Mouse (Mus musculus) liver, embryonic 16.5 days (tissue): Measurements from ENCODE around the gene Synj2bp. TPM values are rescaled to one million over a fixed set of nuclear protein-coding genes. Genes with fewer than 3 reads are reported as not detected.
A peak's percentile ranks its signal among the peaks of the same experiment; 100 is the strongest.
"Not testable (repeated sequence)": the region's sequence is repeated elsewhere in the genome, so short reads cannot be mapped to it uniquely, and the experiment has no call there.

ENCODE experiments used
- ATAC-seq: fragments of 200-750 bp; cut with Nextera tagmentation; 2 replicates; pipeline ENCODE4 v1.8.0; 2017; ENCODE audit warnings: low read depth, mild to moderate bottlenecking, moderate number of reproducible peaks, moderate library complexity
- H3K27ac ChIP-seq: fragments of 300-500 bp; sonication (generic); 2 replicates; pipeline ENCODE4 v1.5.1; 2014; ENCODE audit warnings: mild to moderate bottlenecking, low read length
- H3K27me3 ChIP-seq: fragments of 300-500 bp; sonication (generic); 2 replicates; pipeline ENCODE4 v1.6.1; 2014; ENCODE audit warnings: low read depth, low read length, mixed read lengths; ENCODE audit not compliant: control insufficient read depth, insufficient read depth
- H3K36me3 ChIP-seq: fragments of 300-500 bp; sonication (generic); 2 replicates; pipeline ENCODE4 v1.6.1; 2014; ENCODE audit warnings: mild to moderate bottlenecking; ENCODE audit not compliant: control insufficient read depth, insufficient read depth
- H3K4me1 ChIP-seq: fragments of 300-500 bp; sonication (generic); 2 replicates; pipeline ENCODE4 v1.6.1; 2014; ENCODE audit warnings: low read depth, low read length, mixed read lengths; ENCODE audit not compliant: control insufficient read depth
- H3K4me2 ChIP-seq: fragments of 300-500 bp; sonication (generic); 2 replicates; pipeline ENCODE4 v1.6.1; 2014; ENCODE audit warnings: low read depth, low read length, mixed read lengths
- H3K4me3 ChIP-seq: fragments of 300-500 bp; sonication (generic); 2 replicates; pipeline ENCODE4 v1.5.1; 2014; ENCODE audit warnings: low read depth, mild to moderate bottlenecking, low read length
- H3K9ac ChIP-seq: fragments of 300-500 bp; sonication (generic); 2 replicates; pipeline ENCODE4 v1.6.1; 2014; ENCODE audit warnings: low read depth, low read length
- H3K9me3 ChIP-seq: fragments of 300-500 bp; sonication (generic); replicated peaks from 2 replicates; pipeline ENCODE4 v1.6.1; 2016; ENCODE audit warnings: low read length; ENCODE audit not compliant: control insufficient read depth
- WGBS: fragments of 180-500 bp; shearing (Covaris S2); extraction: QIAGEN DNeasy Blood & Tissue Kit; methylation state at CpG from one replicate; pipeline ENCODE4 v1.1.7; 2014; ENCODE audit not compliant: insufficient replicate concordance; 5-methylcytosine and 5-hydroxymethylcytosine counted together
- polyA plus RNA-seq: library from polyadenylated mRNA; unstranded; fragments of >200 nt; fragmentation: Nextera tagmentation; extraction: Ambion mirVana; gene quantifications from 2 replicates; pipeline ENCODE4 v1.2.1, GENCODE M21; 2015

The Synj2bp gene
- 12.7 and 14.2 TPM in 2 replicates for polyA plus RNA-seq

GRCm38 (mm10) chr12:81532316-81533028 is at the start of gene Synj2bp, which contains the start of gene Gm20498:
TSS of gene Synj2bp (minus strand) at chr12:81532911.
TSS of gene Gm20498 (minus strand) at chr12:81532905.
- no peaks in the 10 kb centered on the region for H3K9me3 ChIP-seq
- peak within 1 kb of the TSS; percentile 81 for H3K4me3 ChIP-seq
- H3K27ac ChIP-seq: peak within 1 kb of the TSS; percentile 76
- H3K4me1 ChIP-seq: peaks cover 2% of the 10 kb centered on the region; the same call in 1 of the 2 replicates
- ATAC-seq: peak; percentile 89
- WGBS: under 1% methylated on average over 46 of the region's 46 CpGs
- peak within 1 kb of the TSS; percentile 64 for H3K4me2 ChIP-seq
- no peaks in the 10 kb centered on the region for H3K27me3 ChIP-seq
- H3K9ac ChIP-seq: peak within 1 kb of the TSS; percentile 79
- no peaks in the 10 kb centered on the region for H3K36me3 ChIP-seq

GRCm38 (mm10) chr12:81568374-81568773 is 35.7 kb upstream of the Synj2bp start, which contains the start of gene Adam21:
TSS of gene Adam21 (minus strand) at chr12:81568474.
- no peak within 1 kb of the TSS for H3K9ac ChIP-seq
- H3K36me3 ChIP-seq: peaks cover 6% of the 10 kb centered on the region; the same call in 1 of the 2 replicates
- 0 out of 2 replicates have a peak within 1 kb of the TSS, but pooled peaks have one; percentile 24 for H3K4me2 ChIP-seq
- H3K27ac ChIP-seq: no peak within 1 kb of the TSS
- 71% methylated on average over 1 of the region's 1 CpGs for WGBS
- no peaks in the 10 kb centered on the region for H3K27me3 ChIP-seq
- H3K9me3 ChIP-seq: no peaks in the 10 kb centered on the region
- no peak within 1 kb of the TSS for H3K4me3 ChIP-seq
- no peak for ATAC-seq
- peaks cover 4% of the 10 kb centered on the region; the same call in 1 of the 2 replicates for H3K4me1 ChIP-seq

GRCm38 (mm10) chr12:81567931-81568330 is 35.2 kb upstream of the Synj2bp start:
- Histone ChIP-seq H3K9ac (no peak overlapping the region), H3K4me1 (peaks cover 4% of the 10 kb centered on the region; the same call in 1 of the 2 replicates), H3K4me2 (0 out of 2 replicates have a peak overlapping the region, but pooled peaks have one; percentile 24), H3K27ac (no peak overlapping the region), H3K9me3 (no peaks in the 10 kb centered on the region), H3K4me3 (no peak overlapping the region), H3K27me3 (no peaks in the 10 kb centered on the region), H3K36me3 (peaks cover 6% of the 10 kb centered on the region; the same call in 1 of the 2 replicates)
- WGBS: 44% methylated on average over 5 of the region's 5 CpGs
- no peak for ATAC-seq

- Histone ChIP-seq H3K9ac (no peak overlapping the region), H3K27me3 (no peaks in the 10 kb centered on the region), H3K9me3 (no peaks in the 10 kb centered on the region), H3K4me1 (peaks cover 4% of the 10 kb centered on the region; the same call in 1 of the 2 replicates), H3K4me3 (no peak overlapping the region), H3K36me3 (no peaks in the 10 kb centered on the region), H3K27ac (no peak overlapping the region), H3K4me2 (no peak overlapping the region)
- no peak for ATAC-seq
- 88% methylated on average over 3 of the region's 3 CpGs for WGBS
Measured at GRCm38 (mm10) chr12:81564173-81564572, 31.5 kb upstream of the Synj2bp start.

GRCm38 (mm10) chr12:81549286-81549685 is 16.6 kb upstream of the Synj2bp start:
- Histone ChIP-seq H3K9ac (no peak overlapping the region), H3K27me3 (no peaks in the 10 kb centered on the region), H3K9me3 (no peaks in the 10 kb centered on the region), H3K36me3 (no peaks in the 10 kb centered on the region), H3K27ac (no peak overlapping the region), H3K4me2 (no peak overlapping the region), H3K4me1 (no peaks in the 10 kb centered on the region), H3K4me3 (no peak overlapping the region)
- 72% methylated on average over 3 of the region's 3 CpGs for WGBS
- ATAC-seq: no peak

- Histone ChIP-seq H3K36me3 (no peaks in the 10 kb centered on the region), H3K27me3 (no peaks in the 10 kb centered on the region), H3K4me1 (no peaks in the 10 kb centered on the region), H3K4me2 (no peak overlapping the region), H3K4me3 (no peak overlapping the region), H3K9ac (no peak overlapping the region), H3K27ac (no peak overlapping the region), H3K9me3 (no peaks in the 10 kb centered on the region)
- 31% methylated on average over 4 of the region's 4 CpGs for WGBS
- no peak for ATAC-seq
Measured at GRCm38 (mm10) chr12:81547163-81547562, 14.5 kb upstream of the Synj2bp start.

- WGBS: 31% methylated on average over 4 of the region's 4 CpGs
- H3K4me1 ChIP-seq: peaks cover 2% of the 10 kb centered on the region; the same call in 1 of the 2 replicates
Measured at GRCm38 (mm10) chr12:81533029-81533419, 313 bp upstream of the Synj2bp start.

GRCm38 (mm10) chr12:81530587-81530986 is 2.1 kb downstream of the Synj2bp start:
- not testable (repeated sequence) for H3K9me3 ChIP-seq, H3K4me1 ChIP-seq, H3K36me3 ChIP-seq, H3K4me3 ChIP-seq, H3K9ac ChIP-seq, H3K27me3 ChIP-seq, H3K4me2 ChIP-seq, H3K27ac ChIP-seq, ATAC-seq
- WGBS: 74% methylated on average over 5 of the region's 8 CpGs

More at GRCm38 (mm10) chr12:81533029-81533419, 313 bp upstream of the Synj2bp start:
- Histone ChIP-seq H3K4me2 (peak overlapping the region; percentile 64), H3K4me3 (peak overlapping the region; percentile 81), H3K9me3 (no peaks in the 10 kb centered on the region), H3K36me3 (no peaks in the 10 kb centered on the region), H3K9ac (peak overlapping the region; percentile 79), H3K27ac (no peak overlapping the region), H3K27me3 (no peaks in the 10 kb centered on the region)
- no peak for ATAC-seq

GRCm38 (mm10) chr12:81496906-81497305 is 35.8 kb downstream of the Synj2bp start:
- ATAC-seq, H3K9ac ChIP-seq, H3K36me3 ChIP-seq, H3K4me1 ChIP-seq, H3K27me3 ChIP-seq, H3K4me2 ChIP-seq, H3K27ac ChIP-seq, H3K9me3 ChIP-seq, H3K4me3 ChIP-seq: not testable (repeated sequence)
- WGBS: 81% methylated on average over 9 of the region's 9 CpGs
